29 mouse cellular contexts compared by ENCODE assay signal in genomic region chr9:15505288-15505687, GRCm38 (mm10). TPM values are rescaled to one million over a fixed set of nuclear protein-coding genes. Genes with fewer than 3 reads are reported as not detected.
A peak's percentile ranks its signal among the peaks of the same experiment; 100 is the strongest.
DNase-seq lines count a peak whose midpoint lies in the region; ATAC-seq and TF ChIP-seq lines count a peak whose summit lies in the region.
"Had no signal": no experiment of that assay in that cellular context is flagged by ENCODE, and none has a peak within 500 bp of the region (broad histone marks: within the 10 kb centered on the region; RNA-seq: fewer than 3 reads in every experiment).

No protein-coding gene starts in this region.

- no peaks in the 10 kb centered on the region for H3K36me3 ChIP-seq in intestine, embryonic 15.5 days
- no peaks in the 10 kb centered on the region for H3K36me3 ChIP-seq in intestine, postnatal 0 days (ENCODE audit: control insufficient read depth, insufficient read depth)
- H3K36me3 ChIP-seq in liver, embryonic 14.5 days (replicated peaks; ENCODE audit: control insufficient read depth, insufficient read depth, low read depth) = no peaks in the 10 kb centered on the region
- no peaks in the 10 kb centered on the region for H3K36me3 ChIP-seq in liver, postnatal 0 days (replicated peaks; ENCODE audit: insufficient read depth, low read length)
- no peaks in the 10 kb centered on the region for H3K36me3 ChIP-seq in stomach, postnatal 0 days (ENCODE audit: control insufficient read depth, insufficient read depth, low read length)
- H3K36me3 ChIP-seq: embryonic facial prominence, embryonic 12.5 days; heart, embryonic 13.5 days; hindbrain, embryonic 10.5 days; lung, embryonic 15.5 days; midbrain, embryonic 15.5 days; neural tube, embryonic 15.5 days had no signal

- no peak overlapping the region for H3K9ac ChIP-seq in intestine, embryonic 15.5 days
- H3K9ac ChIP-seq in intestine, postnatal 0 days (ENCODE audit: low read depth, low read length) = no peak overlapping the region
- H3K9ac ChIP-seq in liver, embryonic 14.5 days (replicated peaks) = no peak overlapping the region
- no peak overlapping the region for H3K9ac ChIP-seq in liver, postnatal 0 days (replicated peaks)
- H3K9ac ChIP-seq in stomach, postnatal 0 days (ENCODE audit: low read length) = no peak overlapping the region
- H3K9ac ChIP-seq: embryonic facial prominence, embryonic 12.5 days; heart, embryonic 13.5 days; limb, embryonic 13.5 days; liver, embryonic 13.5 days; lung, embryonic 15.5 days; midbrain, embryonic 15.5 days; neural tube, embryonic 15.5 days had no signal

- TF ChIP-seq CTCF in intestine, postnatal 0 days (IDR thresholded peaks at IDR 0.05; ENCODE audit: low read depth) = no peak
- no peak for TF ChIP-seq CTCF in liver, embryonic 14.5 days (IDR thresholded peaks at IDR 0.05; ENCODE audit: low read depth)
- TF ChIP-seq CTCF in liver, postnatal 0 days (IDR thresholded peaks at IDR 0.05; ENCODE audit: low read depth) = no peak
- TF ChIP-seq CTCF in stomach, postnatal 0 days (IDR thresholded peaks at IDR 0.05; ENCODE audit: low read depth) = no peak

- ATAC-seq in intestine, embryonic 15.5 days = peak; percentile 18
- ATAC-seq in intestine, postnatal 0 days = no peak
- ATAC-seq in liver, embryonic 14.5 days (ENCODE audit: insufficient read depth) = peak; percentile 36
- ATAC-seq in liver, postnatal 0 days = no peak
- 0 out of 2 replicates have a peak, but pooled peaks have one; percentile 34 for ATAC-seq in megakaryocyte-erythroid progenitor cell, adult 5-6 weeks (replicated peaks; ENCODE audit: low FRiP score, low TSS enrichment, poor library complexity, severe bottlenecking)
- peak; percentile 64 for ATAC-seq in stomach, postnatal 0 days (ENCODE audit: low FRiP score, low TSS enrichment)
- ATAC-seq: CD4-positive, CD25-positive, alpha-beta regulatory T cell, adult 4 months; forebrain, embryonic 14.5 days; hindbrain, embryonic 16.5 days; midbrain, embryonic 15.5 days had no signal

- H3K4me3 ChIP-seq in intestine, embryonic 15.5 days (replicated peaks) = no peak overlapping the region
- no peak overlapping the region for H3K4me3 ChIP-seq in intestine, postnatal 0 days (ENCODE audit: low read depth, low read length)
- H3K4me3 ChIP-seq in liver, embryonic 14.5 days (ENCODE audit: insufficient read depth in 1 of 2, low read depth in 2 of 2, low read length in 2 of 2) = no peak overlapping the region
- no peak overlapping the region for H3K4me3 ChIP-seq in liver, postnatal 0 days (ENCODE audit: low read depth, low read length)
- no peak overlapping the region for H3K4me3 ChIP-seq in stomach, postnatal 0 days (ENCODE audit: low read depth, low read length)
- H3K4me3 ChIP-seq: embryonic facial prominence, embryonic 12.5 days; heart, adult 2 months; heart, embryonic 13.5 days; hindbrain, embryonic 10.5 days; limb, embryonic 13.5 days; liver, embryonic 13.5 days; lung, embryonic 15.5 days; midbrain, embryonic 15.5 days; neural tube, embryonic 15.5 days had no signal

- no peak for DNase-seq in liver, embryonic 14.5 days (ENCODE audit: low read depth in 3 of 3, low spot score in 3 of 3)
- DNase-seq in liver, postnatal 0 days = no peak
- no peak for DNase-seq in stomach, postnatal 0 days (ENCODE audit: low spot score)
- DNase-seq in left cerebral cortex, adult 8-10 months (ENCODE audit: low spot score in 2 of 2) = no peak
- DNase-seq: adrenal gland, postnatal 14 days; cerebellum, adult 11-12 months; cerebellum, adult 9-11 months; embryo, embryonic 11 days; heart, adult 2 months; heart, postnatal 10 days; kidney, postnatal 10 days; liver, embryonic 13.5 days; retina, postnatal 1 day; right cerebral cortex, postnatal 14 days; thymus, postnatal 4 days had no signal

- no peaks in the 10 kb centered on the region for H3K27me3 ChIP-seq in intestine, embryonic 15.5 days (replicated peaks)
- no peaks in the 10 kb centered on the region for H3K27me3 ChIP-seq in intestine, postnatal 0 days (replicated peaks; ENCODE audit: control insufficient read depth, insufficient read depth, low read length)
- H3K27me3 ChIP-seq in liver, embryonic 14.5 days (ENCODE audit: control insufficient read depth, insufficient read depth, low read length) = no peaks in the 10 kb centered on the region
- no peaks in the 10 kb centered on the region for H3K27me3 ChIP-seq in liver, postnatal 0 days (ENCODE audit: insufficient read depth, low read length)
- no peaks in the 10 kb centered on the region for H3K27me3 ChIP-seq in stomach, postnatal 0 days (ENCODE audit: control insufficient read depth, insufficient read depth, low read length)
- H3K27me3 ChIP-seq: embryonic facial prominence, embryonic 12.5 days; heart, embryonic 13.5 days; limb, embryonic 13.5 days; liver, embryonic 13.5 days; lung, embryonic 15.5 days; midbrain, embryonic 15.5 days; neural tube, embryonic 15.5 days had no signal

- H3K4me1 ChIP-seq in intestine, embryonic 15.5 days (replicated peaks) = peaks cover 24% of the 10 kb centered on the region
- no peaks in the 10 kb centered on the region; the same call in 1 of the 2 replicates for H3K4me1 ChIP-seq in intestine, postnatal 0 days (replicated peaks; ENCODE audit: control insufficient read depth, insufficient read depth, low read length)
- peaks cover 0 to 46% of the 10 kb centered on the region in 2 experiments; a peak in 2 of 4 replicates for H3K4me1 ChIP-seq in liver, embryonic 14.5 days (replicated peaks; ENCODE audit: control insufficient read depth in 2 of 2, insufficient read depth in 2 of 2, low read length in 1 of 2)
- peaks cover 15% of the 10 kb centered on the region for H3K4me1 ChIP-seq in liver, postnatal 0 days (ENCODE audit: insufficient read depth)
- H3K4me1 ChIP-seq in stomach, postnatal 0 days (replicated peaks; ENCODE audit: control insufficient read depth, insufficient read depth) = no peaks in the 10 kb centered on the region; the same call in 1 of the 2 replicates

- H3K4me2 ChIP-seq in intestine, embryonic 15.5 days (replicated peaks) = no peak overlapping the region
- H3K4me2 ChIP-seq in intestine, postnatal 0 days (replicated peaks; ENCODE audit: low read depth) = no peak overlapping the region
- H3K4me2 ChIP-seq in liver, embryonic 14.5 days (ENCODE audit: low read depth) = no peak overlapping the region
- H3K4me2 ChIP-seq in liver, postnatal 0 days (ENCODE audit: low read depth, low read length) = no peak overlapping the region
- no peak overlapping the region for H3K4me2 ChIP-seq in stomach, postnatal 0 days (replicated peaks; ENCODE audit: low read depth)
- H3K4me2 ChIP-seq: embryonic facial prominence, embryonic 12.5 days; heart, embryonic 13.5 days; limb, embryonic 13.5 days; liver, embryonic 13.5 days; lung, embryonic 15.5 days; midbrain, embryonic 15.5 days; neural tube, embryonic 15.5 days had no signal

- no peaks in the 10 kb centered on the region for H3K9me3 ChIP-seq in intestine, embryonic 15.5 days
- H3K9me3 ChIP-seq in intestine, postnatal 0 days (ENCODE audit: control insufficient read depth) = no peaks in the 10 kb centered on the region
- no peaks in the 10 kb centered on the region for H3K9me3 ChIP-seq in liver, embryonic 14.5 days (ENCODE audit: control insufficient read depth, low read length)
- H3K9me3 ChIP-seq in liver, postnatal 0 days (ENCODE audit: low read length) = no peaks in the 10 kb centered on the region
- H3K9me3 ChIP-seq in stomach, postnatal 0 days (ENCODE audit: control insufficient read depth, low read length) = no peaks in the 10 kb centered on the region
- H3K9me3 ChIP-seq: embryonic facial prominence, embryonic 12.5 days; heart, embryonic 13.5 days; hindbrain, embryonic 10.5 days; limb, embryonic 13.5 days; liver, embryonic 13.5 days; lung, embryonic 15.5 days; midbrain, embryonic 15.5 days; neural tube, embryonic 15.5 days had no signal

- no peak overlapping the region for H3K27ac ChIP-seq in intestine, embryonic 15.5 days
- H3K27ac ChIP-seq in intestine, postnatal 0 days (ENCODE audit: low read depth, low read length) = no peak overlapping the region
- no peak overlapping the region for H3K27ac ChIP-seq in liver, embryonic 14.5 days
- H3K27ac ChIP-seq in liver, postnatal 0 days (ENCODE audit: low read depth) = no peak overlapping the region
- H3K27ac ChIP-seq in stomach, postnatal 0 days (replicated peaks) = no peak overlapping the region
- H3K27ac ChIP-seq: embryonic facial prominence, embryonic 12.5 days; heart, embryonic 13.5 days; hindbrain, embryonic 10.5 days; limb, embryonic 13.5 days; liver, embryonic 13.5 days; lung, embryonic 15.5 days; macrophage; midbrain, embryonic 15.5 days; neural tube, embryonic 15.5 days had no signal

- 13% methylated on average over 1 of the region's 1 CpGs for WGBS in intestine, embryonic 15.5 days
- 21% methylated on average over 1 of the region's 1 CpGs for WGBS in intestine, postnatal 0 days
- WGBS in liver, embryonic 14.5 days (ENCODE audit: insufficient replicate concordance) = 30% methylated on average over 1 of the region's 1 CpGs
- WGBS in liver, postnatal 0 days (ENCODE audit: insufficient replicate concordance) = 33% methylated on average over 1 of the region's 1 CpGs
- 26% methylated on average over 1 of the region's 1 CpGs for WGBS in stomach, postnatal 0 days

- no peak for TF ChIP-seq EP300 in liver, embryonic 14.5 days (IDR thresholded peaks at IDR 0.05; ENCODE audit: low read depth)
- TF ChIP-seq EP300 in liver, postnatal 0 days (IDR thresholded peaks at IDR 0.05; ENCODE audit: low read depth) = no peak
- TF ChIP-seq EP300 in stomach, postnatal 0 days (optimal IDR thresholded peaks at IDR 0.05) = no peak

RNA-seq across cellular contexts. Expression of gene Smco4, which starts 12.1 kb away (rescaled TPM):
- 3.2 and 4.1 TPM in 2 replicates for polyA plus RNA-seq in intestine, embryonic 15.5 days (2015; fragmentation: Nextera tagmentation; extraction: Ambion mirVana)
- 4.3 and 5.2 TPM in 2 replicates for polyA plus RNA-seq in intestine, postnatal 0 days (2015; fragmentation: Nextera tagmentation; extraction: Ambion mirVana)
- polyA plus RNA-seq in liver, embryonic 14.5 days (2012; rRNA removed) = 3.4 and 5.8 TPM in 2 replicates
- polyA plus RNA-seq in liver, embryonic 14.5 days (2014; fragmentation: Nextera tagmentation; extraction: Ambion mirVana) = 1.4 and 2.3 TPM in 2 replicates
- polyA plus RNA-seq in liver, postnatal 0 days (2015; fragmentation: Nextera tagmentation; extraction: Ambion mirVana) = 0.96 and 1.3 TPM in 2 replicates
- total RNA-seq in megakaryocyte-erythroid progenitor cell, adult 5-6 weeks (2014; fragmentation: Nextera tagmentation) = 20.5 and 23.7 TPM in 2 replicates
- 8.5 and 20.7 TPM in 2 replicates for total RNA-seq in megakaryocyte-erythroid progenitor cell, adult 5-6 weeks (2017)
- 1.4 and 1.9 TPM in 2 replicates for polyA plus RNA-seq in stomach, postnatal 0 days (2015; fragmentation: Nextera tagmentation; extraction: Ambion mirVana)
- 1 to 10 TPM; 3.6 to 6.2 (median 5.1) TPM for total RNA-seq in left cerebral cortex, adult 8-10 months (2022)

Comparison
In these comparisons a context has a peak if more than half of its experiments do, and no peak if none do; other contexts are left out.
1. ATAC-seq: peak in intestine, embryonic 15.5 days (single experiment), liver, embryonic 14.5 days (single experiment), megakaryocyte-erythroid progenitor cell, adult 5-6 weeks (single experiment) and stomach, postnatal 0 days (single experiment); none in intestine, postnatal 0 days (single experiment) and liver, postnatal 0 days (single experiment).